Mouse (Mus musculus) midbrain, embryonic 15.5 days (tissue): ENCODE measurements around the gene Klhl2. TPM values are rescaled to one million over a fixed set of nuclear protein-coding genes. Genes with fewer than 3 reads are reported as not detected.
A peak's percentile ranks its signal among the peaks of the same experiment; 100 is the strongest.

Source experiments
- ATAC-seq: fragments of 200-750 bp; cut with Nextera tagmentation; replicated peaks from 2 replicates; pipeline ENCODE4 v1.8.0; 2017; ENCODE audit warnings: moderate TSS enrichment
- H3K27ac ChIP-seq: fragments of 300-500 bp; sonication (generic); 2 replicates; pipeline ENCODE4 v1.5.1; 2015; ENCODE audit warnings: mild to moderate bottlenecking, inconsistent platforms
- H3K27me3 ChIP-seq: fragments of 300-500 bp; sonication (generic); replicated peaks from 2 replicates; pipeline ENCODE4 v1.6.1; 2015; ENCODE audit warnings: inconsistent platforms
- H3K36me3 ChIP-seq: fragments of 300-500 bp; sonication (generic); replicated peaks from 2 replicates; pipeline ENCODE4 v1.6.1; 2015; ENCODE audit warnings: inconsistent platforms
- H3K4me1 ChIP-seq: fragments of 300-500 bp; sonication (generic); 2 replicates; pipeline ENCODE4 v1.6.1; 2015; ENCODE audit warnings: inconsistent platforms
- H3K4me2 ChIP-seq: fragments of 300-500 bp; sonication (generic); 2 replicates; pipeline ENCODE4 v1.6.1; 2015; ENCODE audit warnings: inconsistent platforms, mild to moderate bottlenecking, moderate library complexity
- H3K4me3 ChIP-seq: fragments of 300-500 bp; sonication (generic); 2 replicates; pipeline ENCODE4 v1.5.1; 2015; ENCODE audit warnings: mild to moderate bottlenecking, inconsistent platforms
- H3K9ac ChIP-seq: fragments of 300-500 bp; sonication (generic); 2 replicates; pipeline ENCODE4 v1.6.1; 2015; ENCODE audit warnings: mild to moderate bottlenecking, inconsistent platforms
- H3K9me3 ChIP-seq: fragments of 300-500 bp; sonication (generic); 2 replicates; pipeline ENCODE4 v1.6.1; 2016; ENCODE audit warnings: inconsistent platforms
- WGBS: fragments of 180-500 bp; shearing (Covaris S2); methylation state at CpG from one replicate; pipeline ENCODE4 v1.1.7; 2015; ENCODE audit warnings: mixed read lengths; 5-methylcytosine and 5-hydroxymethylcytosine counted together
- polyA plus RNA-seq: library from polyadenylated mRNA; unstranded; fragments of >200 nt; fragmentation: Nextera tagmentation; extraction: Ambion mirVana; gene quantifications from 2 replicates; pipeline ENCODE4 v1.2.1, GENCODE M21; 2015

Klhl2 gene
- polyA plus RNA-seq, 1 experiment from 2014 or later: 43.8 TPM

DNA sequence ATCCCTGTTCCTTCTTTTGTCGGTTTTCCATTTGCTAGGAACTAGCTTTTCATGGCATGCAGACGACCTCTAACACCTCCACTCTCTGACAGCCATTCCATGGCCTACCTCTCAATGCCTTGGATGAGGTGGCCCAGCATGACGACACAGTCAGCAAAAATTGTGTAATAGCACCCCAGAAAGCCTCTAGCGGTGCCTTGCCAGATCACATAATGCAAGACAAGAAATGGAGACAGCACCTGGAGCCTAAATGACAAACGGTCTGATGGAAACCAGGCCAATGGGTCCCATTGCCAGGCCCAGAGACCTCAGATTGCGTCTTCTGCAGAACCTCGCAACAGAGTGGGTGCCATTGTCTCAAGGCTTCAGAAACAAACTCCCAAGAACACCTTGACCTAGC is 137.3 kb downstream of the Klhl2 start:
- ATAC-seq: no peak
- Histone ChIP-seq H3K9me3 (no peaks in the 10 kb centered on the region), H3K27ac (no peak overlapping the region), H3K9ac (no peak overlapping the region), H3K4me2 (no peak overlapping the region), H3K27me3 (no peaks in the 10 kb centered on the region), H3K4me1 (no peaks in the 10 kb centered on the region), H3K4me3 (no peak overlapping the region), H3K36me3 (peaks cover 15% of the 10 kb centered on the region; the same call in 1 of the 2 replicates)
- 93% methylated on average over 7 of the region's 7 CpGs for WGBS

DNA sequence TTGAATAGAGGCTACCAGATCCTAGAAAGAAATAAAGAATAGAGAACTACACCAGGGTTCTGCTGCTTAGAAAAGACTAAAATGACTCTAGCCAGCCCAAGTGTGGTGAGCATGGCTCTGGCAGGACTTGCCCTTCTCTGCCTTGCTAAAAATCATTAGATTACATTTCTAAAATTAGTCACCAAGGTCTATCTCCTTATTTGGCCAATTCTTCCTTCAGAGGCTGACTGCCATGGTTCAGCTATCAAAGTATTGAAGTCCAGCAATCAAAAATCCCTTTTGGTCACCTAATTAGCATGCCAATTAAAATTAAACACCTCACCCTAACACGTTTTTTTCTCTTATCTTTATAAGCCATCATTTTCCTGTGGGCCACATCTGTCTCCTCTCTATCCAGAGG is 138.3 kb downstream of the Klhl2 start:
- ATAC-seq: no peak
- Histone ChIP-seq H3K4me3 (no peak overlapping the region), H3K9me3 (no peaks in the 10 kb centered on the region), H3K27me3 (no peaks in the 10 kb centered on the region), H3K27ac (no peak overlapping the region), H3K9ac (no peak overlapping the region), H3K4me2 (no peak overlapping the region), H3K36me3 (peaks cover 7% of the 10 kb centered on the region; the same call in 1 of the 2 replicates), H3K4me1 (no peaks in the 10 kb centered on the region)
- 38% methylated on average over 1 of the region's 1 CpGs for WGBS

DNA sequence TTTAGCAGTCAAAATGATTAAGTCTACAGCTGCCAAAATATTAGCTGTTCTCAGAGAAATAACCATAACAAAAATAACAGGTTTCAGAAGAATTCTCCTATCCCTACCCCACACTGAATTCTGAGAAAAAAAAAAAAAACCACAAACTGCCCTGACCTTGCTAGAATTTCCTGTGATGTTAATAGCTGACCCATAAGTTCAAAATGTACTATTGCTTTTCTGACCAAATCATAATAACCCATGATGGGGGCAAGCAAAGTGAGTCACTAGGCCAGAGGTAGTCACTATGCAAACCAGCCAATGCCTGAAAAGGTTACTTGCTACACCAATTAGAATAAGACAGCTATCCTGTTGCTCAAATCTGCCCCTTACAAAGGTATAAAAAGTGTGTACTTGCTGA is 142.3 kb downstream of the Klhl2 start:
- no peak for ATAC-seq
- Histone ChIP-seq H3K36me3 (no peaks in the 10 kb centered on the region), H3K9me3 (no peaks in the 10 kb centered on the region), H3K4me2 (no peak overlapping the region), H3K4me1 (no peaks in the 10 kb centered on the region), H3K27me3 (no peaks in the 10 kb centered on the region), H3K9ac (no peak overlapping the region), H3K27ac (no peak overlapping the region), H3K4me3 (no peak overlapping the region)

GRCm38 (mm10) chr8:64703191-64703590 is 146.6 kb downstream of the Klhl2 start:
- Histone ChIP-seq H3K4me1 (no peaks in the 10 kb centered on the region), H3K4me3 (no peak overlapping the region), H3K4me2 (no peak overlapping the region), H3K9ac (no peak overlapping the region), H3K9me3 (no peaks in the 10 kb centered on the region), H3K27ac (no peak overlapping the region), H3K27me3 (no peaks in the 10 kb centered on the region), H3K36me3 (no peaks in the 10 kb centered on the region)
- WGBS: 84% methylated on average over 1 of the region's 1 CpGs
- no peak for ATAC-seq

- peak; percentile 98 for ATAC-seq
- Histone ChIP-seq H3K36me3 (no peaks in the 10 kb centered on the region), H3K27me3 (no peaks in the 10 kb centered on the region), H3K4me2 (peak within 1 kb of the TSS; percentile 60), H3K4me3 (peak within 1 kb of the TSS; percentile 88), H3K9ac (peak within 1 kb of the TSS; percentile 94), H3K27ac (peak within 1 kb of the TSS; percentile 98), H3K4me1 (peaks cover 34% of the 10 kb centered on the region), H3K9me3 (no peaks in the 10 kb centered on the region)
- under 1% methylated on average over 54 of the region's 54 CpGs for WGBS
Measured at GRCm38 (mm10) chr8:64692651-64693201, 157.1 kb downstream of the Klhl2 start, which contains the start of gene Cpe. Gene Cpe, minus strand, starts transcription at chr8:64693054.

DNA sequence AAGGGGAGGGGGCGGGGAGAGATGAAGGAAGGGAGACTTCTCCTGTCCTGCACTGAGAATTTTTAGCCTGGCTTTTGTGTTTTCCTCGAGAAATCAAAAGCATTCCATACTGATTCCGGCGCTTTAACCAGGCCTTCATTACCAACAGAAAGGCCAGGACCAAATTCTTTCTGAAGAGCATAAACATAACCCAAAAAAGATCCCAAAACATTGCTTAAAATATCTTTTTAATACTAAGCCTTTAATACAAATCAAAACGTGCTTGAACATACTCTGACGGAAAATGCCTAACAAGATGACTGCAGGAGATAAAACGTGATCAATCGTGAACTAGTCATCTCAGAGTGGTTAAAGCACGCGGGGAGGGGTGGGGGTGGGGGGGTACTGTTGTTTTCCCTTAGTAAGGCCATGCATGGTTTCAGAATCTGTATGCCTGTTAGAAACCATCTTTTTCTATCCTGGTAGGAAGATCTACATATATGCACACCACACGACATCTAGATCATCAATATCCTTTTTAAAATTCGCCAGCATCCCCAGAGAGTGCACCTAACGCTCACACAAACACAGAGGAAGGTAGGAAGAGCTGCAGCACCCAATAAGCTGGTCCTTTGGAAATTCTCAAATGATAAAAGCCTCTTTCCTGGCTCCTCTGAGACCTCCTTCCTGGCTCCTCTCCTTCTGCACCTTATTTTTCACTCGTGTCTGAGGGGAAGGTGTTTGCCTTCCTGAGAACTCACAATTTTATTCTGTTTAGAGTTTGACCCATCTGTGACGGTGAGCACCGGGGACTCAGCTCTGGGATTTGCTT is 158.0 kb downstream of the Klhl2 start:
- no peaks in the 10 kb centered on the region for H3K36me3 ChIP-seq
- no peaks in the 10 kb centered on the region for H3K9me3 ChIP-seq
- no peaks in the 10 kb centered on the region for H3K27me3 ChIP-seq
- H3K27ac ChIP-seq: peak overlapping the region; percentile 98
- H3K4me1 ChIP-seq: peaks cover 36% of the 10 kb centered on the region
- peak overlapping the region; percentile 60 for H3K4me2 ChIP-seq
- peak overlapping the region; percentile 88 for H3K4me3 ChIP-seq
- ATAC-seq: peak; percentile 8
- 2% methylated on average over 16 of the region's 16 CpGs for WGBS
- peak overlapping the region; percentile 94 for H3K9ac ChIP-seq

DNA sequence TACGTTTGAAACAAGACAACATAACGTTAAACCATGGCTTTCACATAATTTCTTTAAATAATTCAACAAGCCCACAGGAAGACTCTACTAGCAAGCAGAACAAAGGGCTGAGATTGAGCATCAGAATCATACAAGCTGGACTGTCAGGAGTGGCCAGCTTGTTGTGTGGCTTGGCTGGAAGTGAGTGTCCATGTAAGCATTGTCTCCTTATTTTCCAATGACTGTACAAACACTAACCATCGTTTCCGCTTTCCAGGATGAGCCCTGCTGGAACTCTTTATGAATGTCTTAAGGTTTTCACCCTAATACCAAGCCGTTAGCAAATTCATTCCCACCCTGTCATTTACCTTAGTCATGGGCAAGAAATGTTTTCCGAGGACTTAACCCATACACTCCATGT is 159.0 kb downstream of the Klhl2 start:
- Histone ChIP-seq H3K9me3 (no peaks in the 10 kb centered on the region), H3K9ac (peak overlapping the region; percentile 94), H3K27me3 (no peaks in the 10 kb centered on the region), H3K27ac (peak overlapping the region; percentile 98), H3K4me3 (peak overlapping the region; percentile 88), H3K4me2 (peak overlapping the region; percentile 60), H3K4me1 (peaks cover 40% of the 10 kb centered on the region), H3K36me3 (no peaks in the 10 kb centered on the region)
- WGBS: 39% methylated on average over 6 of the region's 6 CpGs
- ATAC-seq: no peak

- peak overlapping the region; percentile 98; the same call in 1 of the 2 replicates for H3K27ac ChIP-seq
- H3K9ac ChIP-seq: peak overlapping the region; percentile 94; the same call in 1 of the 2 replicates
- peaks cover 40% of the 10 kb centered on the region for H3K4me1 ChIP-seq
- peak overlapping the region; percentile 60 for H3K4me2 ChIP-seq
- no peak for ATAC-seq
- no peaks in the 10 kb centered on the region for H3K9me3 ChIP-seq
- H3K36me3 ChIP-seq: no peaks in the 10 kb centered on the region
- H3K27me3 ChIP-seq: no peaks in the 10 kb centered on the region
- WGBS: 68% methylated on average over 6 of the region's 6 CpGs
- H3K4me3 ChIP-seq: peak overlapping the region; percentile 88
Measured at GRCm38 (mm10) chr8:64690306-64690705, 159.5 kb downstream of the Klhl2 start.

Other genes starting within 250 kb of the Klhl2 start
- gene Cpe, start 157.0 kb downstream of the Klhl2 start, polyA plus RNA-seq: 862 and 895 TPM in 2 replicates
- gene Msmo1, start 116.2 kb downstream of the Klhl2 start, polyA plus RNA-seq: 153 and 156 TPM in 2 replicates
- 25.0 and 26.8 TPM in 2 replicates for gene Tmem192, start 97.2 kb upstream of the Klhl2 start, polyA plus RNA-seq
- 0.18 and 0.19 TPM in 2 replicates for gene Trim75, start 137.8 kb upstream of the Klhl2 start, polyA plus RNA-seq
- not detected in 2 replicates for gene Trim61, start 168.5 kb upstream of the Klhl2 start, polyA plus RNA-seq
- gene Trim60, start 168.6 kb upstream of the Klhl2 start, polyA plus RNA-seq: not detected in 2 replicates
- 0.84 and 1.0 TPM in 2 replicates for gene Apela, start 187.3 kb upstream of the Klhl2 start, polyA plus RNA-seq
- not detected in 2 replicates for gene Gm10663, start 225.0 kb upstream of the Klhl2 start, polyA plus RNA-seq